Mouse (Mus musculus) naive thymus-derived CD4-positive, alpha-beta T cell, adult 5 months (primary cell): ENCODE data around the gene Gm2310. TPM values are rescaled to one million over a fixed set of nuclear protein-coding genes. Genes with fewer than 3 reads are reported as not detected.

Experiments
- polyA plus RNA-seq: library from polyadenylated mRNA; unstranded; fragments of 100-300 nt; shearing (Covaris generic); gene quantifications from one replicate; pipeline ENCODE4 v1.2.1, GENCODE M21; 2017

Gm2310 gene
- 0.31 TPM for polyA plus RNA-seq

DNA sequence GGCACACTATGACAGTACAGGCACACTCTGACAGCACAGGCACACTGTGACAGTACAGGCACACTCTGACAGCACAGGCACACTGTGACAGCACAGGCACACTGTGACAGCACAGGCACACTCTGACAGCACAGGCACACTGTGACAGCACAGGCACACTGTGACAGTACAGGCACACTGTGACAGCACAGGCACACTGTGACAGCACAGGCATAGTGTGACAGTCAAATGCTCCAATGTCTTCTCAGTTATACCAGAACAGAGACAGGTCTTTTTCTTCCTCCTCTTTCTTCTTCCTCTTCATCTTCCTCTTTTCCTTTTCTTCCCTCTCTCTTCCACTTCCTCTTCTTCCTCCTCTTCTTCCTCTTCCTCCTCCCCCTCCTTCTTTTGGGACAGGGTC is at the start of gene Gm2310:
Gene Gm2310 (minus strand): TSS at position 101 of the 400 bp plus-strand sequence.

Other genes with a start within 250 kb of the Gm2310 start
- gene Nipbl, start 75.5 kb downstream of the Gm2310 start, polyA plus RNA-seq, result 43.8 TPM
- 0.44 TPM for gene Slc1a3, start 190.8 kb upstream of the Gm2310 start, polyA plus RNA-seq